Mouse (Mus musculus): ENCODE data around the gene Lrp4. TPM values are rescaled to one million over a fixed set of nuclear protein-coding genes. Genes with fewer than 3 reads are reported as not detected.

Gene Lrp4
- polyA plus RNA-seq, 1 experiment from 2014 or later, result 3.2 TPM

DNA sequence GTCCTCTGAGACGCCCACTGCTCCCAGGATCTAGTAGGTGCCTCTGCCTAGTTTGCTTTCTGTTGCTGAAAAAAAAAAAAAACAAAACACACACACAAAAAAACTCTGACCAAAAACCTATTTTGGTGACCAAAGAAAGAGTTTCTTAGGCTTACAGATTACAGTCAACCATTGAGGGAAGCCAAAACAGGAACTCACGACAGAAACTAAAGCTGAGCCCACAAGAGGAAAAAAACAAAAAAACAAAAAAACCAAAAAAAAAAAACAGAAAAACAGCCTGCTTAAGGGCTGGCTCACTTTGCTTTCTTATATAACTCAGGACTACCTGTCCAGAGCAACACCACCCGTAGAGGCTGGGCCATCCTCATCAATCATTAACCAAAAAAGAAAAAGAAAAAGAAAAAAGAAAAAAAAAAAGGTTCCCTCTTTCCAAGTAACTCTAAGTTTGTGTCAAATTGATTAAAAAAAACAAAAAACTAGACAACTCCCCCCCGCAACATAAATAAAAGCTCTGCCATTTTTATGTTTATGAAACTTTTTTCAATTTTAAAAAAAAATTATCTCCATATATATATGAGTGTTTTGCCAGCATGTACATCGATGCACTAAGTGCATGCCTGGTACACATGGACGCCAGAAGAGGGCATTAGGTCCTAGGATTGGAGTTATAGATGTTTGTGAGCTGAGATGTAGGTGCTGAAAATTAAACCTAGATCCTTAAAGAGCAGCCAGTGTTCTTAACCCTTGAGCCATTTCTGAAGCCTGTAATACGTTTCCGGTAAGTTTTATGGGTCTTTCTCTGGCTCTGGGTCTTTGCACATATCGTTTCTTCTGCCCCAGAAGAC lies 3.9 kb upstream of the Lrp4 start:
- Histone ChIP-seq H3K9ac (no peak overlapping the region), H3K9me3 (no peaks in the 10 kb centered on the region), H3K27me3 (replicated peaks) (no peaks in the 10 kb centered on the region; the same call in 1 of the 2 replicates), H3K4me2 (no peak overlapping the region), H3K4me3 (no peak overlapping the region), H3K4me1 (peaks cover 25% of the 10 kb centered on the region), H3K36me3 (no peaks in the 10 kb centered on the region), H3K27ac (replicated peaks) (no peak overlapping the region)
- no peak for ATAC-seq (ENCODE audit: extremely low read depth, insufficient number of reproducible peaks, low FRiP score, low TSS enrichment)
- 76% methylated on average over 9 of the region's 9 CpGs for whole genome bisulfite sequencing

DNA sequence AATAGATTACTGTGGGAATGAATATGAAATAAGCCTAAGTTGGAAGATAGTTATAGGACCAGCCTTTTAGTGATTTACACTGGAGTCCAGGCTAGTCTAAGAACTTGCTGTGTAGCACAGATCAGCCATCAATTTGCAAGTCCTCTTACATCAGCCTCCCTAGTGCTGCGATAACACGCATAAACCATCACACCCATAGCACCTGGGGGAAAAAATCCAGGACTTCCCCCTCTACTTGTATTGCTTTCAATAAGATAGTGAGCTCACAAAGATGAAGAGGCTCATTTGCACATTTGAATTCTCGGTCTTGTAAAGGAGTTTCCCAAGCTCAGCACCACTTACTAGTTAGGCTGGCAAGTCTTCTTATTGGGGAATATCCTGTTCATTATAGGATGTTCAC lies 2.9 kb upstream of the Lrp4 start:
- no peak for ATAC-seq (ENCODE audit: extremely low read depth, insufficient number of reproducible peaks, low FRiP score, low TSS enrichment)
- no peak overlapping the region for H3K9ac ChIP-seq
- 82% methylated on average over 3 of the region's 3 CpGs for WGBS

DNA sequence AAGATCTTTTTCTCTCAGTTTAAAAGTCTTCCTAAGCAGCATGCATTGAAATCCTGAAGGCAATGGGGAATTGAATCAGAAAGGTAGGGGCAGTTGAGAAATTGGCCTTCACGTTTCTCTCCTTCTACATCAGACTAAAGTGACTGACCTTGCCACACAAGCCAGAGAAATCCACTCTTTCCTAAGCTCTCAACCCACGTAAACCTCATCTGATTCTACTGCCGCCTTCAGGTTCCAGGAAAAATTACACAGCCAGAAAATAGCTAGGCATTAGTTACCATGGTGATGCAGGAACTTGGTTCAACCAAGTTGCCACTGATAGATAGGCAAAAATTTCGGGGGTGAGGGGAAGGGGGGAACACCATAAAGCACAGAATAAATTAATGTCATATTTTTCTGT lies 1.5 kb upstream of the Lrp4 start:
- Histone ChIP-seq H3K4me3 (no peak overlapping the region), H3K36me3 (peaks cover 3% of the 10 kb centered on the region; the same call in 1 of the 2 replicates), H3K27me3 (replicated peaks) (no peaks in the 10 kb centered on the region; the same call in 1 of the 2 replicates), H3K4me2 (no peak overlapping the region), H3K9me3 (0 out of 2 replicates have a peak, but pooled peaks cover 3% of the 10 kb centered on the region), H3K4me1 (peaks cover 43% of the 10 kb centered on the region), H3K27ac (replicated peaks) (no peak overlapping the region), H3K9ac (no peak overlapping the region)
- ATAC-seq (ENCODE audit: extremely low read depth, insufficient number of reproducible peaks, low FRiP score, low TSS enrichment), result no peak
- WGBS, result 5% methylated on average over 4 of the region's 4 CpGs

More for the DNA sequence above, 2.9 kb upstream of the Lrp4 start:
- Histone ChIP-seq H3K36me3 (no peaks in the 10 kb centered on the region), H3K4me3 (no peak overlapping the region), H3K27me3 (replicated peaks) (no peaks in the 10 kb centered on the region; the same call in 1 of the 2 replicates), H3K4me2 (no peak overlapping the region), H3K9me3 (no peaks in the 10 kb centered on the region), H3K27ac (replicated peaks) (no peak overlapping the region), H3K4me1 (peaks cover 29% of the 10 kb centered on the region)

DNA sequence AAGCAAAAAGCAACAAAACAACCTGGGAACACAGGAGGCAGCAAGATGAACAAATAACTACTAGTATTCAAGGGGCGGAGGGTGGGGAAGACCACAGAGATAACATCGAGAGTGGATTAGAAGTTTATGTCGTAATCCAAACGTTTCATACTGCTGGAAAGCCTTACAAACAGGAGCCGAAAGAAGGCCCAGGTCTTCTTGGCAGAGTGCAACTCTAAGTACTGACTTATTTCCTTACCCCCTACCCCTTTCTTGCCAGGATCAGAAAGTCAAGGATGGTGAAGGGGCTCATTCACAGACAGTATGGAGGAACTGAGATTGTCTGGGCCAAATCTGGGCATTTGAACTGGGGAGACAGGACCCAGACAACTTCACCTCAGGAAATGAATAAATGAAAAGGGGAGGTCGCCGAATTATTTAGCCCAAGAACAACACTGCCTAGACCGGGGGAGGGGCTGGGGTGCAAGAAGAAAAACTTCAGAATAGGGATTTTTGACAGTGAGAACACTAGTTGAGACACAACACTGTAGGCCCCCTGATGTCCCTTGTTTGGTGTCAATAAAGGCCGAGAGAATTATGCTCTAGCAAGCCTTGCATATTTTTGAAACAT lies 715 bp upstream of the Lrp4 start:
- peak overlapping the region; percentile 86 for H3K27ac ChIP-seq (replicated peaks)
- no peak for ATAC-seq (ENCODE audit: extremely low read depth, insufficient number of reproducible peaks, low FRiP score, low TSS enrichment)
- H3K27me3 ChIP-seq (replicated peaks), result no peaks in the 10 kb centered on the region; the same call in 1 of the 2 replicates
- H3K9me3 ChIP-seq, result 0 out of 2 replicates have a peak, but pooled peaks cover 3% of the 10 kb centered on the region
- H3K9ac ChIP-seq, result peak overlapping the region; percentile 85
- peak overlapping the region; percentile 96 for H3K4me2 ChIP-seq
- 49% methylated on average over 9 of the region's 9 CpGs for WGBS
- H3K4me1 ChIP-seq, result peaks cover 51% of the 10 kb centered on the region
- H3K36me3 ChIP-seq, result peaks cover 3% of the 10 kb centered on the region; the same call in 1 of the 2 replicates
- peak overlapping the region; percentile 70 for H3K4me3 ChIP-seq

GRCm38 (mm10) chr2:91457656-91458251 lies 443 bp downstream of the Lrp4 start:
- 0 out of 2 replicates have a peak, but pooled peaks cover 3% of the 10 kb centered on the region for H3K9me3 ChIP-seq
- H3K4me1 ChIP-seq, result peaks cover 57% of the 10 kb centered on the region
- no peak for ATAC-seq (ENCODE audit: extremely low read depth, insufficient number of reproducible peaks, low FRiP score, low TSS enrichment)
- peak overlapping the region; percentile 86 for H3K27ac ChIP-seq (replicated peaks)
- peak overlapping the region; percentile 70 for H3K4me3 ChIP-seq
- H3K36me3 ChIP-seq, result peaks cover 3% of the 10 kb centered on the region; the same call in 1 of the 2 replicates
- peak overlapping the region; percentile 85 for H3K9ac ChIP-seq
- peak overlapping the region; percentile 96 for H3K4me2 ChIP-seq
- H3K27me3 ChIP-seq (replicated peaks), result no peaks in the 10 kb centered on the region; the same call in 1 of the 2 replicates
- whole genome bisulfite sequencing, result under 1% methylated on average over 44 of the region's 45 CpGs

- no peak for ATAC-seq (ENCODE audit: extremely low read depth, insufficient number of reproducible peaks, low FRiP score, low TSS enrichment)
Measured at GRCm38 (mm10) chr2:91458252-91458672, 951 bp downstream of the Lrp4 start.

DNA sequence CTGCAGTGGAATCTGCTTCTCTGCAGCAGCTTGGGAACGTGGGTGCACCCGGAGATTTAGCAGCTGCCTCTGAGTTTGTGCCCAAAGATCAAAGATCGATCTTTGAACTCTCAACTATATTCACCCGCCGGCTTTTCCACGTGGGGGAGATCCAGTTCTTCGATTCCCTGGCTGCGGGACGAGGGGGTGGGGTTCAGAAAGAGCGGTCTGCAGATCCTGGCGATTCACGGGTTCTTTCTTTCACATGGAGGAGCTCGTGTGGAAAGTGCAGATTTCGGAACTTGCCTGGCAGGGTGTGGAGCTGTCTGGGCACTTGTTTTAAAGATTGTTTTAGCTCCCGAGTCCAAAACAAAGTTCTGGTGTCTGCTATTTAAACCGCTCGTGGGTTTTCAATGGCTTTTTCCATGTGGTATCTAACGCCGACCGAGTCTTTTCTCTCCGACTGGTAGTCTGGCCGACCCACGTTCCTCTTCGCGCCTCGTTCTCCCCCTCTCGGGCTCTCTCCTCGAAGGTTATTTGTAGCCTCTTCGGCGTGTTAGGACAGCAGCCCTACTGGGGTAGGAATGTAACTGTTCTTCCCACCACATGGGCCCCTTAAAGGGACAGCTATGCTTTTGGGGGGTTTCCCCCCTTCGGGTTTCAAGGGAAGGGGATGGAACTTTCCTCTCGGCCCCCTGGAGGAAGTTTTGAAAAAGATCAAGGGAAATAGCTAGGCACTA lies 1.5 kb downstream of the Lrp4 start:
- ATAC-seq (ENCODE audit: extremely low read depth, insufficient number of reproducible peaks, low FRiP score, low TSS enrichment), result no peak
- peaks cover 3% of the 10 kb centered on the region; the same call in 1 of the 2 replicates for H3K36me3 ChIP-seq
- peaks cover 61% of the 10 kb centered on the region for H3K4me1 ChIP-seq
- H3K4me2 ChIP-seq, result peak overlapping the region; percentile 96
- H3K9ac ChIP-seq, result peak overlapping the region; percentile 85
- 0 out of 2 replicates have a peak, but pooled peaks cover 3% of the 10 kb centered on the region for H3K9me3 ChIP-seq
- peak overlapping the region; percentile 70 for H3K4me3 ChIP-seq
- under 1% methylated on average over 32 of the region's 32 CpGs for WGBS
- H3K27me3 ChIP-seq (replicated peaks), result no peaks in the 10 kb centered on the region; the same call in 1 of the 2 replicates
- peak overlapping the region; percentile 86 for H3K27ac ChIP-seq (replicated peaks)

More at GRCm38 (mm10) chr2:91458252-91458672, 951 bp downstream of the Lrp4 start:
- WGBS, result under 1% methylated on average over 21 of the region's 21 CpGs
- H3K4me3 ChIP-seq, result peak overlapping the region; percentile 70
- peaks cover 3% of the 10 kb centered on the region; the same call in 1 of the 2 replicates for H3K36me3 ChIP-seq
- 0 out of 2 replicates have a peak, but pooled peaks cover 3% of the 10 kb centered on the region for H3K9me3 ChIP-seq
- peak overlapping the region; percentile 86 for H3K27ac ChIP-seq (replicated peaks)
- peak overlapping the region; percentile 96 for H3K4me2 ChIP-seq
- no peaks in the 10 kb centered on the region; the same call in 1 of the 2 replicates for H3K27me3 ChIP-seq (replicated peaks)
- H3K9ac ChIP-seq, result peak overlapping the region; percentile 85
- peaks cover 59% of the 10 kb centered on the region for H3K4me1 ChIP-seq

DNA sequence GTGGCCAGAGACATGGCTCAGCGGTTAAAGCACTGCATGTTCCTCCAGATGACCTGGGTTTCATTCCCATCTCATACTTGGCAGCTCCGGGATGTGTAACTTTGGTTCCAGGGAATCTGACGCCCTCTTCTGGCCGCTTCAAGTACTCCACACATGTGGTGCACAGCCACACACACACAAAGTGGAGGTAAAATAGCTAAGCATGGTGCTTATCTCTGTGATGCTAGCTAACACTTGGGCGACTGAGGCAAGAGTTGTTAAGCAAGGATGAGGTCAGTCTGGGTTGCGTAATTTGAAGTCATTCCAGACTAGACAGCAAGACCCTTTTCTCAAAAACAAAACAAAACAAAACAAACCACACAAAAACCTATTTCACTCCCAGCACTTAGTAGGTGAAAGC lies 2.8 kb downstream of the Lrp4 start:
- H3K27ac ChIP-seq (replicated peaks), result peak overlapping the region; percentile 86
- H3K9ac ChIP-seq, result no peak overlapping the region
- peaks cover 61% of the 10 kb centered on the region for H3K4me1 ChIP-seq
- no peak for ATAC-seq (ENCODE audit: extremely low read depth, insufficient number of reproducible peaks, low FRiP score, low TSS enrichment)
- H3K4me3 ChIP-seq, result peak overlapping the region; percentile 70; the same call in 1 of the 2 replicates
- H3K4me2 ChIP-seq, result peak overlapping the region; percentile 96
- 0 out of 2 replicates have a peak, but pooled peaks cover 3% of the 10 kb centered on the region for H3K9me3 ChIP-seq
- H3K27me3 ChIP-seq (replicated peaks), result no peaks in the 10 kb centered on the region; the same call in 1 of the 2 replicates
- peaks cover 3% of the 10 kb centered on the region; the same call in 1 of the 2 replicates for H3K36me3 ChIP-seq
- WGBS, result 87% methylated on average over 6 of the region's 6 CpGs

DNA sequence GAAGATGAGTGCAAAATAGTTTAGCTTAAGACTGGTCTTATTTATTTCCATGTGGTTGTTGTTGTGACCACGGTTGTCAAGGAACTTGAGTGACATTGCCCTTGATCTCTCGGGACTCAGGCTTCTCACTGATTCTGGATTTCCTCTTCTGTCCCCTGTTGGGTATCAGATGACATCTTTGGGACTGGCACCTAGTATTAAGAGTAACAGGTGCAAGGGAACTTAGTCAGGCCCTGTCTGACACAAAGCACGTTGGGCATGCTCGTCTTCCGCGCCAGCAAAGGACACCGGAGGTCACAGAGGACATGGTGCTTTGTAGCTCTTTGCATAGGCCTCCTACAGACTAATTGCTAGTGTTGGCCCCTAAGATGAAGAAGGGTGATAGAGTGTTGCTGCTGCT lies 3.5 kb downstream of the Lrp4 start:
- Histone ChIP-seq H3K36me3 (peaks cover 3% of the 10 kb centered on the region; the same call in 1 of the 2 replicates), H3K4me3 (no peak overlapping the region), H3K9me3 (0 out of 2 replicates have a peak, but pooled peaks cover 3% of the 10 kb centered on the region), H3K9ac (no peak overlapping the region), H3K4me1 (peaks cover 59% of the 10 kb centered on the region), H3K27ac (replicated peaks) (peak overlapping the region; percentile 78), H3K4me2 (peak overlapping the region; percentile 27; the same call in 1 of the 2 replicates), H3K27me3 (replicated peaks) (no peaks in the 10 kb centered on the region)
- WGBS, result 52% methylated on average over 7 of the region's 7 CpGs
- no peak for ATAC-seq (ENCODE audit: extremely low read depth, insufficient number of reproducible peaks, low FRiP score, low TSS enrichment)

- H3K4me1 ChIP-seq, result peaks cover 56% of the 10 kb centered on the region
- peaks cover 3% of the 10 kb centered on the region; the same call in 1 of the 2 replicates for H3K36me3 ChIP-seq
- ATAC-seq (ENCODE audit: extremely low read depth, insufficient number of reproducible peaks, low FRiP score, low TSS enrichment), result no peak
- peak overlapping the region; percentile 78 for H3K27ac ChIP-seq (replicated peaks)
- no peaks in the 10 kb centered on the region for H3K27me3 ChIP-seq (replicated peaks)
- H3K9me3 ChIP-seq, result 0 out of 2 replicates have a peak, but pooled peaks cover 3% of the 10 kb centered on the region
- 46% methylated on average over 3 of the region's 3 CpGs for WGBS
- no peak overlapping the region for H3K4me3 ChIP-seq
- peak overlapping the region; percentile 27 for H3K4me2 ChIP-seq
- H3K9ac ChIP-seq, result peak overlapping the region; percentile 47; the same call in 1 of the 2 replicates
Measured at GRCm38 (mm10) chr2:91461341-91461740, 4.0 kb downstream of the Lrp4 start.

Data from heart, embryonic 13.5 days (tissue).